Mouse (Mus musculus) cerebellum, adult (tissue): ENCODE measurements around the gene Bckdha.

ENCODE experiments used
- ATAC-seq: cut with Nextera tagmentation; 2 replicates; pipeline ENCODE4 v1.9.2; 2017; ENCODE audit warnings: mild to moderate bottlenecking, moderate library complexity, mixed read lengths; ENCODE audit not compliant: insufficient number of reproducible peaks, low FRiP score, low TSS enrichment

Gene Bckdha

GRCm38 (mm10) chr7:25683474-25684180 is 24.8 kb upstream of the Bckdha start:
- no peak for ATAC-seq

- ATAC-seq, result no peak
Measured at GRCm38 (mm10) chr7:25681341-25682231, 22.8 kb upstream of the Bckdha start.

- ATAC-seq, result peak; percentile 87
Measured at GRCm38 (mm10) chr7:25680514-25681258, 21.9 kb upstream of the Bckdha start, which contains the start of gene B9d2. TSS of gene B9d2 (plus strand) at chr7:25680780.

GRCm38 (mm10) chr7:25679971-25680370 is 21.2 kb upstream of the Bckdha start:
- no peak for ATAC-seq

GRCm38 (mm10) chr7:25677013-25677412 is 18.2 kb upstream of the Bckdha start:
- ATAC-seq, result no peak

GRCm38 (mm10) chr7:25676085-25676781 is 17.5 kb upstream of the Bckdha start:
- ATAC-seq, result peak; percentile 82

- ATAC-seq, result no peak
Measured at GRCm38 (mm10) chr7:25675405-25675804, 16.6 kb upstream of the Bckdha start.

GRCm38 (mm10) chr7:25674719-25675300 is 16.0 kb upstream of the Bckdha start, which contains the start of gene Tmem91:
TSS of gene Tmem91 (minus strand) at chr7:25675166.
- no peak for ATAC-seq

- no peak for ATAC-seq
Measured at GRCm38 (mm10) chr7:25674297-25674696, 15.5 kb upstream of the Bckdha start.

GRCm38 (mm10) chr7:25672442-25672841 is 13.7 kb upstream of the Bckdha start:
- ATAC-seq, result no peak

GRCm38 (mm10) chr7:25671686-25672085 is 12.9 kb upstream of the Bckdha start:
- no peak for ATAC-seq

- ATAC-seq, result no peak
Measured at GRCm38 (mm10) chr7:25670096-25670495, 11.3 kb upstream of the Bckdha start.

- ATAC-seq, result no peak
Measured at GRCm38 (mm10) chr7:25669631-25670030, 10.8 kb upstream of the Bckdha start.

- no peak for ATAC-seq
Measured at GRCm38 (mm10) chr7:25669158-25669557, 10.4 kb upstream of the Bckdha start.

- ATAC-seq, result no peak
Measured at GRCm38 (mm10) chr7:25666381-25666780, 7.6 kb upstream of the Bckdha start.

- no peak for ATAC-seq
Measured at GRCm38 (mm10) chr7:25657785-25658184, 996 bp downstream of the Bckdha start.

GRCm38 (mm10) chr7:25655601-25656428 is 3.0 kb downstream of the Bckdha start:
- ATAC-seq, result no peak

GRCm38 (mm10) chr7:25652244-25652759 is 6.5 kb downstream of the Bckdha start:
- no peak for ATAC-seq

GRCm38 (mm10) chr7:25651281-25651680 is 7.5 kb downstream of the Bckdha start:
- ATAC-seq, result peak; percentile 52; the same call in 1 of the 2 replicates
